Mouse (Mus musculus) liver, embryonic 15.5 days (tissue): ENCODE data around the gene Rufy2. TPM values are rescaled to one million over a fixed set of nuclear protein-coding genes. Genes with fewer than 3 reads are reported as not detected.

Experiments used
- ATAC-seq: fragments of 200-750 bp; cut with Nextera tagmentation; 2 replicates; pipeline ENCODE4 v1.8.0; 2017; ENCODE audit warnings: moderate number of reproducible peaks, mild to moderate bottlenecking, moderate library complexity; ENCODE audit not compliant: insufficient read depth
- H3K27ac ChIP-seq: fragments of 300-500 bp; sonication (generic); replicated peaks from 2 replicates; pipeline ENCODE4 v1.5.1; 2015; ENCODE audit warnings: mild to moderate bottlenecking, inconsistent platforms
- H3K27me3 ChIP-seq: fragments of 300-500 bp; sonication (generic); 2 replicates; pipeline ENCODE4 v1.6.1; 2015; ENCODE audit warnings: mild to moderate bottlenecking, inconsistent platforms
- H3K36me3 ChIP-seq: fragments of 300-500 bp; sonication (generic); replicated peaks from 2 replicates; pipeline ENCODE4 v1.6.1; 2015; ENCODE audit warnings: moderate library complexity, mild to moderate bottlenecking, inconsistent platforms
- H3K4me1 ChIP-seq: fragments of 300-500 bp; sonication (generic); replicated peaks from 2 replicates; pipeline ENCODE4 v1.6.1; 2015; ENCODE audit warnings: inconsistent platforms
- H3K4me2 ChIP-seq: fragments of 300-500 bp; sonication (generic); 2 replicates; pipeline ENCODE4 v1.6.1; 2015; ENCODE audit warnings: moderate library complexity, mild to moderate bottlenecking, inconsistent platforms
- H3K4me3 ChIP-seq: fragments of 300-500 bp; sonication (generic); replicated peaks from 2 replicates; pipeline ENCODE4 v1.5.1; 2015; ENCODE audit warnings: mild to moderate bottlenecking, inconsistent platforms
- H3K9ac ChIP-seq: fragments of 300-500 bp; sonication (generic); 2 replicates; pipeline ENCODE4 v1.6.1; 2015; ENCODE audit warnings: moderate library complexity, mild to moderate bottlenecking, inconsistent platforms
- H3K9me3 ChIP-seq: fragments of 300-500 bp; sonication (generic); replicated peaks from 2 replicates; pipeline ENCODE4 v1.6.1; 2016; ENCODE audit warnings: inconsistent platforms
- WGBS: fragments of 180-500 bp; shearing (Covaris S2); methylation state at CpG from one replicate; pipeline ENCODE4 v1.1.7; 2015; ENCODE audit warnings: mixed read lengths; ENCODE audit not compliant: insufficient replicate concordance; 5-methylcytosine and 5-hydroxymethylcytosine counted together
- polyA plus RNA-seq: library from polyadenylated mRNA; unstranded; fragments of >200 nt; fragmentation: Nextera tagmentation; extraction: Ambion mirVana; gene quantifications from 2 replicates; pipeline ENCODE4 v1.2.1, GENCODE M21; 2015

Gene Rufy2
- 1.8 and 2.2 TPM in 2 replicates for polyA plus RNA-seq

GRCm38 (mm10) chr10:62980039-62980954 lies at the start of gene Rufy2:
Gene Rufy2 (plus strand): TSS chr10:62980223.
- Histone ChIP-seq H3K9ac (peak within 1 kb of the TSS; percentile 71), H3K4me2 (peak within 1 kb of the TSS; percentile 98), H3K9me3 (no peaks in the 10 kb centered on the region), H3K4me3 (peak within 1 kb of the TSS; percentile 87), H3K36me3 (peaks cover 8% of the 10 kb centered on the region), H3K4me1 (peaks cover 16% of the 10 kb centered on the region), H3K27ac (no peak within 1 kb of the TSS), H3K27me3 (0 out of 2 replicates have a peak, but pooled peaks cover 4% of the 10 kb centered on the region)
- WGBS = under 1% methylated on average over 77 of the region's 77 CpGs
- peak; percentile 73 for ATAC-seq

- no peak for ATAC-seq
- Histone ChIP-seq H3K27me3 (no peaks in the 10 kb centered on the region), H3K4me1 (no peaks in the 10 kb centered on the region), H3K4me3 (no peak overlapping the region), H3K4me2 (no peak overlapping the region), H3K27ac (no peak overlapping the region), H3K9me3 (no peaks in the 10 kb centered on the region), H3K9ac (no peak overlapping the region), H3K36me3 (peaks cover 49% of the 10 kb centered on the region)
- WGBS = 73% methylated on average over 1 of the region's 1 CpGs
Measured at GRCm38 (mm10) chr10:62932381-62932780, 47.6 kb upstream of the Rufy2 start.

DNA sequence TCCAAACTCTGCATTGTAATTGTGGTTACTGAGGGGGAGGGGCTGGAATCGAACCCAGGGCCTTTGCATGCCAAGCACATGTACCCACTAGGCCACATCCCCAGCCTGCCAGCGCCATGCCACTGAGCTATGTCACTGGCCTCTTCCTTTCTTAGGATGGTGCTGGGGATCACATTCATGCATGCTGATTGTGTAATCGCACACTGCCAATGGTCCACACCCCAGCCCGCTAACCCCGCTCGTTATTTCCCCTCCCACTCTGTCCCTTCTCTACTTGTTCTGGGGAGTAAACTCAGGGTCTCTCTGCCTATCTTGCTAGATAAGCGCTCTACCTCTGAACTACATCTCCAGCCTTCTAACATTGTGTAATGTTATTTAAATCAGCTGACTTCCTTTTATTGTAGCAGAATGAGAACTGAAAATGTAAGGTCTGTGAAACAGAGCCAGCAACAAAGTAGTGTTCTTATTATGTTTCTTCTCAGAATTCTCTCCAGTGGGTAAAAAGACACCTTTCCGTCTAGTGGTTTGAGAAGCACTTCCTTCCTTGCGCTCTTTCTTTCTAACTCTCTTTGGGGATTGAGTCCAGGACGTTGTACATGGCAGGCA lies 34.9 kb upstream of the Rufy2 start:
- Histone ChIP-seq H3K4me2 (peak overlapping the region; percentile 49), H3K4me3 (no peak overlapping the region), H3K36me3 (peaks cover 29% of the 10 kb centered on the region), H3K9ac (peak overlapping the region; percentile 27; the same call in 1 of the 2 replicates), H3K9me3 (no peaks in the 10 kb centered on the region), H3K27me3 (no peaks in the 10 kb centered on the region), H3K27ac (peak overlapping the region; percentile 74), H3K4me1 (peaks cover 44% of the 10 kb centered on the region)
- ATAC-seq = peak; percentile 79
- WGBS = 32% methylated on average over 10 of the region's 10 CpGs

DNA sequence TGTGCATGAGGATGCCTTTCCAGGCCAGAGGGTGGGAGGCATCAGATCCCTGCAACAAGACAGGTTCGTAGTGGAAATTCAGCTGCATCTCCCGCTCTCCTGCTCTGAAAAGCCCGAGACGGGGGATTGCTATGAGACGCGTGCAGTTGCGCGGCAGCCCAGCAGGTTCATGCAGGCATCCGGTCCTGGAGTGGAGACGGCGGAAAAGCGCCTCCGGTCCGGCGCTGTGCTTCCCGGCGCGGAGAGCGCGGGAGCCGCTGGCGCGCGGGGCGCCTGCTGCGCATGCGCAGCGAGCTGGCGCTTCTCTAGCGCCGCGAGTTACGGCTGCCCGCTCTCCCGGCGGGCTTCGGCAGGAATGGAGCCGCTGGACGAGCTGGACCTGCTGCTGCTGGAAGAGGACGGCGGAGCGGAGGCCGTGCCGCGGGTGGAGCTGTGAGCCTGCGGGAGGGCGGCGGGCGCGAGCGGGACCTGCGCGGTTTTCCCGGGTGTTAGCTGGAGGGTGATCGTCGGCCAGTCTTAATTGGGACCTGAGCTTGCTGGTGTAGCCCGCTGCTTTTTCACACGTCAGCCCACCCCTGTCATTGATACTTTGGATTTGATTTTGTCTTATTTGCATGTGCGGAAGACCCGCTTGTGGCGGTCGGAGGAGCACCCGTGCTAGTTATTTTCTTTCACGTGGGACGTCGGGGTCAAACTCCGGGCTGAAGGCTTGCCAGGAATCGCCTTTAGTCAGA lies 33.1 kb upstream of the Rufy2 start, which contains the start of gene Dna2:
Gene Dna2 (plus strand): TSS at position 289 of the 734 bp plus-strand sequence.
- peaks cover 38% of the 10 kb centered on the region for H3K36me3 ChIP-seq
- ATAC-seq = peak; percentile 86
- H3K4me2 ChIP-seq = peak within 1 kb of the TSS; percentile 96
- H3K27me3 ChIP-seq = no peaks in the 10 kb centered on the region
- peak within 1 kb of the TSS; percentile 94 for H3K27ac ChIP-seq
- WGBS = under 1% methylated on average over 66 of the region's 68 CpGs
- H3K9ac ChIP-seq = peak within 1 kb of the TSS; percentile 84
- H3K9me3 ChIP-seq = no peaks in the 10 kb centered on the region
- H3K4me1 ChIP-seq = peaks cover 44% of the 10 kb centered on the region
- H3K4me3 ChIP-seq = peak within 1 kb of the TSS; percentile 86

- Histone ChIP-seq H3K4me3 (peak overlapping the region; percentile 86), H3K36me3 (peaks cover 45% of the 10 kb centered on the region), H3K9ac (peak overlapping the region; percentile 84; the same call in 1 of the 2 replicates), H3K27me3 (no peaks in the 10 kb centered on the region), H3K27ac (peak overlapping the region; percentile 64), H3K9me3 (no peaks in the 10 kb centered on the region), H3K4me1 (peaks cover 44% of the 10 kb centered on the region), H3K4me2 (peak overlapping the region; percentile 96; the same call in 1 of the 2 replicates)
- ATAC-seq = no peak
- WGBS = 74% methylated on average over 7 of the region's 7 CpGs
Measured at GRCm38 (mm10) chr10:62948551-62948950, 31.5 kb upstream of the Rufy2 start.

DNA sequence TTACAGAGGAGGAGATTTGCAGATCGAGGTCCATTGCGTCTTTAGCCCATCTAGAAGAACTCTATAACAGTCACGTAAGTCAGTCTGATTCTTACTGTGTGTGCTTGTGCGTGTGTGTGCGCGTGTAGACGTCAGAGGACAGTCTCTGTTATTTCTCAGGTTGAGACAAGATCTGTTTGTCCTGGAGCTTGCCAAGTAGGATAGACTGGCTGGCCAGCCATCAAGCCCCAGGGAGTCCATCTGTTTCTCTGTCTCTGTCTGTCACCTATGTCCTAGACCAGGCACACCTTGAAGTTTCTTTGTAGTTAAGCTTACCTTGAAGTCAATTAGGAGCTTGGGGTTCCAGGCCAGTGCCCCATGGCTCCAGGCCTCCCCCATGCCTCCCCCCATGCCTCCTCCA lies 16.1 kb upstream of the Rufy2 start:
- Histone ChIP-seq H3K9ac (no peak overlapping the region), H3K36me3 (peaks cover 95% of the 10 kb centered on the region), H3K27ac (no peak overlapping the region), H3K9me3 (no peaks in the 10 kb centered on the region), H3K4me3 (no peak overlapping the region), H3K4me2 (no peak overlapping the region), H3K27me3 (no peaks in the 10 kb centered on the region), H3K4me1 (no peaks in the 10 kb centered on the region; the same call in 1 of the 2 replicates)
- 90% methylated on average over 7 of the region's 7 CpGs for WGBS
- no peak for ATAC-seq

DNA sequence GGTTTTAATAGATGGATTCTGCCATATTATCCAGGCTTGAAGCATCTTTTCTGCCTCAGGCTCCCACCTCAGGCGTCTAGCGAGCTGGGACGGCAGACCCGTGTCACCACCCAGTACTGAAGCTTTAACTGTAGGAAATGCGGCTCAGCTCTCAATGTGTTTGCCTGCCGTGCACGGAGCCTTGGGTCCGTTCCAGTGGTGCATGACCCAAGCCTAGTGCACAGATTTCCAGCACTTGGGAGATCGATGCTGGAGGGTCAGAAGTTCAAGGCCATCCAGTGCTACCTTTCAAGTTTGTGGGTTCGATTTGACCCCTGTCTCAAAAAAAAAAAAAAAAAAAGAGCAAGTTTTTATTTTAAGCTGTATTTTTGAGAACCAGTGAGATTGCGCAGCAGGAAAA lies 14.2 kb upstream of the Rufy2 start:
- Histone ChIP-seq H3K4me2 (no peak overlapping the region), H3K4me3 (no peak overlapping the region), H3K9me3 (no peaks in the 10 kb centered on the region), H3K9ac (no peak overlapping the region), H3K4me1 (no peaks in the 10 kb centered on the region; the same call in 1 of the 2 replicates), H3K27ac (no peak overlapping the region), H3K27me3 (no peaks in the 10 kb centered on the region), H3K36me3 (peaks cover 96% of the 10 kb centered on the region)
- no peak for ATAC-seq
- 81% methylated on average over 11 of the region's 11 CpGs for WGBS

DNA sequence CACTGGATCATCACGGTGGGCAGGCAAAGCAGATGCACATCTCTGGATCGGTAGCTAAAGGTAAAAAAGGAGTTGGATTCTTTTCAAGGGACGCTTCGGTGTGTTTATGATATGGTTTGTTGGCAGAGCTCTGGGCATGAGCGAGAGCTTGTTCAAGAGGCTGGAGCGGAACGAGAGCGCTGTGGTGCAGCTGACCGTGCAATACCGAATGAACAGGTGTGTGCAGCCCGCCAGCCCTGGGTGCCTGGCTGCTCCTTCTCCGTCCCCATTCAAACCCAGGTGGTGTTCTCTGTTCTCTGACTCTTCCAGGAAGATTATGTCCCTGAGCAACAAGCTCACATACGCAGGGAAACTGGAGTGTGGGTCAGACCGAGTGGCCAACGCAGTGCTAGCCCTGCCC lies 13.7 kb upstream of the Rufy2 start:
- Histone ChIP-seq H3K9ac (no peak overlapping the region), H3K27ac (no peak overlapping the region), H3K4me3 (no peak overlapping the region), H3K4me2 (no peak overlapping the region), H3K4me1 (no peaks in the 10 kb centered on the region; the same call in 1 of the 2 replicates), H3K27me3 (no peaks in the 10 kb centered on the region), H3K36me3 (peaks cover 96% of the 10 kb centered on the region), H3K9me3 (no peaks in the 10 kb centered on the region)
- no peak for ATAC-seq
- 84% methylated on average over 15 of the region's 15 CpGs for WGBS

GRCm38 (mm10) chr10:62971821-62972220 lies 8.2 kb upstream of the Rufy2 start:
- Histone ChIP-seq H3K27ac (no peak overlapping the region), H3K9ac (no peak overlapping the region), H3K27me3 (no peaks in the 10 kb centered on the region), H3K36me3 (peaks cover 87% of the 10 kb centered on the region), H3K4me2 (no peak overlapping the region), H3K4me1 (no peaks in the 10 kb centered on the region), H3K9me3 (no peaks in the 10 kb centered on the region), H3K4me3 (no peak overlapping the region)
- WGBS = 71% methylated on average over 16 of the region's 16 CpGs
- peak; percentile 42; the same call in 1 of the 2 replicates for ATAC-seq

GRCm38 (mm10) chr10:62979667-62980038 lies 370 bp upstream of the Rufy2 start:
- Histone ChIP-seq H3K27me3 (0 out of 2 replicates have a peak, but pooled peaks cover 4% of the 10 kb centered on the region), H3K4me3 (peak overlapping the region; percentile 87), H3K9me3 (no peaks in the 10 kb centered on the region), H3K4me1 (peaks cover 16% of the 10 kb centered on the region), H3K9ac (no peak overlapping the region), H3K36me3 (peaks cover 15% of the 10 kb centered on the region), H3K27ac (no peak overlapping the region), H3K4me2 (peak overlapping the region; percentile 98)
- ATAC-seq = no peak
- 19% methylated on average over 10 of the region's 10 CpGs for WGBS
